Mouse (Mus musculus) liver, postnatal 0 days (tissue): ENCODE results near the gene Dclre1c.

Experiments used
- CTCF ChIP-seq: sonication (generic); IDR thresholded peaks from 2 replicates; pipeline ENCODE4 v1.5.1; 2016; ENCODE audit warnings: antibody characterized with exemption, low read depth
- EP300 ChIP-seq: IDR thresholded peaks from 2 replicates; pipeline ENCODE4 v1.6.1; 2016; ENCODE audit warnings: antibody characterized with exemption, low read depth, mild to moderate bottlenecking

DNA sequence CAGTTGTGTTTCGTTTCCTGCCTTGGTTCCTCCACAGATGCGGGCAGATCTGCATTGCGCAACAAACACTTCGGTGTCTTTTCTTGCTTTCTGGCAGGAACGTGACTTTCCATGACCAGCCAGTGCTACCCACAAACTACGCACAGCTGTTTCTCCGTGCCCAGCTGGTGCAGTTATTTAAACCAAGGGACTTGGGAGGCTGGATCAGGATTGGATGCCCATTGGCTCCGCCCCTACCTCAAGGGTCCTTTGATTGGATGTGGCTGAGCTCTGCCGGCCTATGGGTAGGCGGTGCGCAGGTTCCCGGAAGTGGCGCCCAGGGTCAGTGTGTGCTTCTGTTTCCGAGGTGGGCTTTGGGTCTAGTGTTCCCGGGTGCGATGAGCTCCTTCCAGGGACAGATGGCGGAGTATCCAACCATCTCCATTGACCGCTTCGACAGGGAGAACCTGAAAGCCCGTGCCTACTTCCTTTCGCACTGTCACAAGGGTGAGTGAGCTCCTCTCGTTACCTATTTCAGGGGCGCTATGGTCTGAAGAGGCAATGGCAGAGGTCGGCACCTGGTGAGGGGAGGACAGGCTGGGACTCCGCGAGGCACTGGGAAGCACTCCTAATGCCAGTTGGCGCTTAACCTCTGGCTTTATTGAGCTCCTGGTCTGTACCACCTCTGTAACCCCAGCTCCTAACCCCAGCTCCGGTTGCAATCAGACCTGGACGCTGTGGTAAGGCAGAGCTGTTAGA is at the start of gene Dclre1c:
- TF ChIP-seq CTCF: 0 out of 2 replicates have a peak, but pooled peaks have one; percentile 2
- TF ChIP-seq EP300: no peak
